Comparison of ENCODE assay signal across 10 mouse cellular contexts in genomic region chr11:99147920-99148289, GRCm38 (mm10). TPM values are rescaled to one million over a fixed set of nuclear protein-coding genes. Genes with fewer than 3 reads are reported as not detected.
DNase-seq lines count a peak whose midpoint lies in the region; ATAC-seq and TF ChIP-seq lines count a peak whose summit lies in the region.
"Had no signal": no experiment of that assay in that cellular context is flagged by ENCODE, and none has a peak within 500 bp of the region (broad histone marks: within the 10 kb centered on the region; RNA-seq: fewer than 3 reads in every experiment).

No protein-coding gene starts in this region.

- no peak overlapping the region for H3K9ac ChIP-seq in heart, embryonic 11.5 days (ENCODE audit: low read depth, low read length)
- H3K9ac ChIP-seq in forebrain, postnatal 0 days: no peak overlapping the region

- peak overlapping the region; percentile 89 for H3K27ac ChIP-seq in heart, embryonic 11.5 days (ENCODE audit: low read depth, low read length)
- H3K27ac ChIP-seq in forebrain, postnatal 0 days (ENCODE audit: low read depth, low read length): peak overlapping the region; percentile 17; the same call in 1 of the 2 replicates

- TF ChIP-seq CTCF in forebrain, postnatal 0 days (IDR thresholded peaks at IDR 0.05; ENCODE audit: low read depth): no peak

- no peak overlapping the region for H3K4me2 ChIP-seq in heart, embryonic 11.5 days
- H3K4me2 ChIP-seq in forebrain, postnatal 0 days (ENCODE audit: low read depth): no peak overlapping the region

- H3K27me3 ChIP-seq in heart, embryonic 11.5 days (ENCODE audit: control insufficient read depth, insufficient read depth, low read length): peaks cover 4% of the 10 kb centered on the region
- H3K27me3 ChIP-seq in forebrain, postnatal 0 days (ENCODE audit: insufficient read depth, low read length): no peaks in the 10 kb centered on the region
- H3K27me3 ChIP-seq: CH12.LX had no signal

- ATAC-seq in heart, embryonic 11.5 days (replicated peaks; ENCODE audit: insufficient number of reproducible peaks, low FRiP score, low TSS enrichment): peak; percentile 27
- no peak for ATAC-seq in forebrain, postnatal 0 days
- ATAC-seq in megakaryocyte progenitor cell, adult 5-6 weeks (replicated peaks; ENCODE audit: poor library complexity): 0 out of 2 replicates have a peak, but pooled peaks have one; percentile 13

- 16% methylated on average over 4 of the region's 4 CpGs for WGBS in heart, embryonic 11.5 days (ENCODE audit: insufficient replicate concordance)
- 52% methylated on average over 4 of the region's 4 CpGs for WGBS in forebrain, postnatal 0 days

- DNase-seq in heart, postnatal 4 days: no peak
- DNase-seq in CD4-positive helper T cell, adult 2 months (ENCODE audit: low read depth, low spot score): peak; percentile 82
- no peak for DNase-seq in forebrain, postnatal 0 days
- no peak for DNase-seq in adrenal gland, adult (ENCODE audit: inconsistent age in 2 of 2, low spot score in 1 of 2)
- no peak for DNase-seq in layer of hippocampus, postnatal 10 days (ENCODE audit: low spot score in 2 of 2)
- no peak for DNase-seq in cerebellum, adult 9-10 months

- H3K4me1 ChIP-seq in heart, embryonic 11.5 days (ENCODE audit: control insufficient read depth, insufficient read depth, low read length): peaks cover 45% of the 10 kb centered on the region
- H3K4me1 ChIP-seq in forebrain, postnatal 0 days (ENCODE audit: insufficient read depth): peaks cover 10% of the 10 kb centered on the region; the same call in 1 of the 2 replicates

- no peak overlapping the region for H3K4me3 ChIP-seq in heart, embryonic 11.5 days (ENCODE audit: low read depth, low read length)
- H3K4me3 ChIP-seq in forebrain, postnatal 0 days (ENCODE audit: low read depth, low read length): no peak overlapping the region
- H3K4me3 ChIP-seq: erythroblast, embryonic 14.5 days had no signal

- H3K36me3 ChIP-seq in heart, embryonic 11.5 days (ENCODE audit: control insufficient read depth, insufficient read depth, low read length): no peaks in the 10 kb centered on the region
- no peaks in the 10 kb centered on the region for H3K36me3 ChIP-seq in forebrain, postnatal 0 days (ENCODE audit: insufficient read depth)

- no peaks in the 10 kb centered on the region for H3K9me3 ChIP-seq in heart, embryonic 11.5 days (replicated peaks; ENCODE audit: control insufficient read depth, low read length)
- no peaks in the 10 kb centered on the region for H3K9me3 ChIP-seq in forebrain, postnatal 0 days (ENCODE audit: low read length)

RNA-seq across cellular contexts. Expression of gene Ccr7, which starts 7.0 kb away (rescaled TPM):
- polyA plus RNA-seq in heart, embryonic 11.5 days (2014; fragmentation: Nextera tagmentation; extraction: Ambion mirVana): 0.21 and 0.36 TPM in 2 replicates
- total RNA-seq in heart, postnatal 4 days (2021): under 1 TPM; 0.56 to 0.67 TPM
- 0.38 TPM in 1 of 2 replicates, not detected in the other for total RNA-seq in forebrain, postnatal 0 days (2014; rRNA removed)
- 0.06 and 0.17 TPM in 2 replicates for polyA plus RNA-seq in forebrain, postnatal 0 days (2015; fragmentation: Nextera tagmentation; extraction: Ambion mirVana)
- 0.17 and 0.22 TPM in 2 replicates for total RNA-seq in megakaryocyte progenitor cell, adult 5-6 weeks (2015)
- total RNA-seq in megakaryocyte progenitor cell, adult 5-6 weeks (2017): not detected in 2 replicates
- total RNA-seq in layer of hippocampus, postnatal 10 days (2021): not detected
- polyA plus RNA-seq: erythroblast, embryonic 14.5 days had no signal

RNA-seq across cellular contexts. Expression of gene Tns4, which starts 58.8 kb away (rescaled TPM):
- 0.13 TPM in 1 of 2 replicates, not detected in the other for polyA plus RNA-seq in heart, embryonic 11.5 days (2014; fragmentation: Nextera tagmentation; extraction: Ambion mirVana)
- under 1 TPM in 1 of 2 experiments, not detected in 1; 0.14 TPM for total RNA-seq in heart, postnatal 4 days (2021)
- total RNA-seq in forebrain, postnatal 0 days (2014; rRNA removed): 0.48 TPM in 1 of 2 replicates, not detected in the other
- polyA plus RNA-seq in forebrain, postnatal 0 days (2015; fragmentation: Nextera tagmentation; extraction: Ambion mirVana): 0.29 TPM in 1 of 2 replicates, not detected in the other
- 2.1 and 2.4 TPM in 2 replicates for total RNA-seq in megakaryocyte progenitor cell, adult 5-6 weeks (2015)
- 1.4 and 1.8 TPM in 2 replicates for total RNA-seq in megakaryocyte progenitor cell, adult 5-6 weeks (2017)
- total RNA-seq in layer of hippocampus, postnatal 10 days (2021): under 1 TPM; 0.09 to 0.11 TPM
- polyA plus RNA-seq: erythroblast, embryonic 14.5 days had no signal
